Mouse (Mus musculus) E14TG2a.4 (cell line): ENCODE measurements around the gene Spib.

Experiments
- H3K27me3 ChIP-seq: 2 replicates; pipeline ENCODE4 v1.6.1; 2014; ENCODE audit warnings: low read length, control low read depth; ENCODE audit not compliant: insufficient read depth
- H3K36me3 ChIP-seq: 2 replicates; pipeline ENCODE4 v1.6.1; 2014; ENCODE audit warnings: low read length, control low read depth; ENCODE audit not compliant: insufficient read depth
- H3K4me1 ChIP-seq: replicated peaks from 2 replicates; pipeline ENCODE4 v1.6.1; 2014; ENCODE audit warnings: low read depth, low read length, control low read depth
- H3K4me3 ChIP-seq: replicated peaks from 2 replicates; pipeline ENCODE4 v1.5.1; 2014; ENCODE audit warnings: mild to moderate bottlenecking, low read length
- H3K9me3 ChIP-seq: 2 replicates; pipeline ENCODE4 v1.6.1; 2014; ENCODE audit warnings: low read length, control low read depth
- CTCF ChIP-seq: conservative IDR thresholded peaks from 2 replicates; pipeline ENCODE4 v1.5.1; 2014; ENCODE audit warnings: low read length
- NANOG ChIP-seq: IDR thresholded peaks from 2 replicates; pipeline ENCODE4 v1.6.1; 2014; ENCODE audit warnings: borderline replicate concordance, low read length, mixed read lengths
- POU5F1 ChIP-seq: IDR thresholded peaks from 2 replicates; pipeline ENCODE4 v1.6.1; 2014; ENCODE audit warnings: low read length, borderline replicate concordance

Gene Spib

GRCm38 (mm10) chr7:44491391-44491790, 40.5 kb downstream of the Spib start:
- H3K27me3 ChIP-seq: no peaks in the 10 kb centered on the region
- TF ChIP-seq NANOG (no peak), CTCF (no peak), POU5F1 (no peak)
- no peaks in the 10 kb centered on the region for H3K9me3 ChIP-seq
- peaks cover 59% of the 10 kb centered on the region for H3K4me1 ChIP-seq
- no peak overlapping the region for H3K4me3 ChIP-seq
- peaks cover 75% of the 10 kb centered on the region for H3K36me3 ChIP-seq

- H3K4me3 ChIP-seq: no peak overlapping the region
- H3K36me3 ChIP-seq: peaks cover 77% of the 10 kb centered on the region
- H3K4me1 ChIP-seq: peaks cover 64% of the 10 kb centered on the region
- H3K27me3 ChIP-seq: no peaks in the 10 kb centered on the region
- TF ChIP-seq CTCF (no peak), NANOG (no peak), POU5F1 (no peak)
- no peaks in the 10 kb centered on the region for H3K9me3 ChIP-seq
Measured at GRCm38 (mm10) chr7:44490281-44490680, 41.6 kb downstream of the Spib start.

- TF ChIP-seq POU5F1: no peak
- no peak for TF ChIP-seq NANOG
- no peak for TF ChIP-seq CTCF
- peaks cover 60% of the 10 kb centered on the region for H3K4me1 ChIP-seq
- H3K9me3 ChIP-seq: no peaks in the 10 kb centered on the region
- H3K4me3 ChIP-seq: no peak overlapping the region
- no peaks in the 10 kb centered on the region for H3K27me3 ChIP-seq
- H3K36me3 ChIP-seq: peaks cover 64% of the 10 kb centered on the region
Measured at GRCm38 (mm10) chr7:44488545-44488944, 43.3 kb downstream of the Spib start.

- H3K9me3 ChIP-seq: no peaks in the 10 kb centered on the region
- no peak overlapping the region for H3K4me3 ChIP-seq
- TF ChIP-seq POU5F1: no peak
- no peak for TF ChIP-seq CTCF
- no peak for TF ChIP-seq NANOG
- H3K4me1 ChIP-seq: peaks cover 54% of the 10 kb centered on the region
- peaks cover 58% of the 10 kb centered on the region for H3K36me3 ChIP-seq
- peaks cover 4% of the 10 kb centered on the region; the same call in 1 of the 2 replicates for H3K27me3 ChIP-seq
Measured at GRCm38 (mm10) chr7:44487936-44488335, 43.9 kb downstream of the Spib start.

- H3K4me3 ChIP-seq: no peak overlapping the region
- TF ChIP-seq POU5F1 (no peak), CTCF (no peak), NANOG (no peak)
- H3K36me3 ChIP-seq: peaks cover 49% of the 10 kb centered on the region
- H3K4me1 ChIP-seq: peaks cover 46% of the 10 kb centered on the region
- H3K9me3 ChIP-seq: no peaks in the 10 kb centered on the region
- peaks cover 12% of the 10 kb centered on the region for H3K27me3 ChIP-seq
Measured at GRCm38 (mm10) chr7:44486927-44487575, 44.8 kb downstream of the Spib start.

- Histone ChIP-seq H3K4me1 (peaks cover 38% of the 10 kb centered on the region), H3K36me3 (peaks cover 36% of the 10 kb centered on the region), H3K27me3 (peaks cover 24% of the 10 kb centered on the region), H3K9me3 (no peaks in the 10 kb centered on the region), H3K4me3 (no peak overlapping the region)
- TF ChIP-seq NANOG: no peak
- no peak for TF ChIP-seq POU5F1
- TF ChIP-seq CTCF: no peak
Measured at GRCm38 (mm10) chr7:44485572-44486195, 46.2 kb downstream of the Spib start.

- H3K4me1 ChIP-seq: peaks cover 38% of the 10 kb centered on the region
- no peaks in the 10 kb centered on the region for H3K9me3 ChIP-seq
- peak; percentile 70; the same call in 1 of the 2 replicates for TF ChIP-seq NANOG
- peak; percentile 100 for TF ChIP-seq CTCF
- TF ChIP-seq POU5F1: no peak
- H3K36me3 ChIP-seq: peaks cover 29% of the 10 kb centered on the region
- no peak overlapping the region for H3K4me3 ChIP-seq
- H3K27me3 ChIP-seq: peaks cover 31% of the 10 kb centered on the region
Measured at GRCm38 (mm10) chr7:44484841-44485571, 46.9 kb downstream of the Spib start.

GRCm38 (mm10) chr7:44484109-44484508, 47.8 kb downstream of the Spib start:
- Histone ChIP-seq H3K4me1 (peaks cover 38% of the 10 kb centered on the region), H3K27me3 (peaks cover 39% of the 10 kb centered on the region), H3K4me3 (no peak overlapping the region), H3K36me3 (peaks cover 20% of the 10 kb centered on the region), H3K9me3 (no peaks in the 10 kb centered on the region)
- TF ChIP-seq POU5F1 (no peak), CTCF (no peak), NANOG (no peak)
